Mouse (Mus musculus): ENCODE measurements around the gene Pspn.

Gene Pspn

DNA sequence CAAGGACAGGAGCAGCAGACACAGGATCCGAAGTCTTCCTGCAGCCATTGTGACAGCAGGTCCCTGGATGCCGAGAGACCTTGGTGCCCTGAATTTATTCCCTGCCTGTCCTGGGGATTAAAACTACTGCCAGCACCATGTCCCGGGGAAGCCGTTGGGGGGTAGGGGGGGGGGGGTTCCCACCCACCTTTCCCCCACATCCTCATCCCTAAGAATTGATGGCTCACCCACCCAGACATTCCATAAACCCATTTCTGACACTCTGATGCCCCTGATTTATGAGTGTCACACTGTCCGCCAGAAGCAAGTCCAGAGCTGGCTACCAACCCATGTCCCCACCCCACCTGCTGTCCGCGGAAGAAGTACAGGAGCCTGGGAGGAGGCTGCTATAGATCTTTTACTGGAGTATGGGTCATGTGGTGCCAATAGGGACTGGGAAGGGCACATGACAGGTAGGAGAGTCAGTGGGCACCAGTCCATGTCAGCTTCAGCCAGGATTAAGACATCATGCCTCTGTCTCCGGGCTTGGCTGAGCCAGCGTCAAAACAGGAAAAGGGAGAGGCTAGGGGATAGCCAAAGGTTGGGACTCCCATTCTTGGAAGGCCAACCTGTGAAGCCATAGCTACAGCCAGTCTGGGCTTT, at the start of gene Pspn:
Gene Pspn (minus strand): TSS at position 51 of the 642 bp plus-strand sequence.
- DNase-seq (ENCODE audit: low read depth, low spot score), result no peak

- DNase-seq (ENCODE audit: low read depth, low spot score), result no peak
Measured at GRCm38 (mm10) chr17:57048816-57049215, 49.0 kb upstream of the Pspn start.

- peak; percentile 97 for DNase-seq (ENCODE audit: low read depth, low spot score)
Measured at GRCm38 (mm10) chr17:57047406-57047805, 47.6 kb upstream of the Pspn start.

GRCm38 (mm10) chr17:57041554-57041953, 41.7 kb upstream of the Pspn start, which contains the start of gene Slc25a41:
Slc25a41 (minus strand) TSS chr17:57041654.
- no peak for DNase-seq (ENCODE audit: low read depth, low spot score)

DNA sequence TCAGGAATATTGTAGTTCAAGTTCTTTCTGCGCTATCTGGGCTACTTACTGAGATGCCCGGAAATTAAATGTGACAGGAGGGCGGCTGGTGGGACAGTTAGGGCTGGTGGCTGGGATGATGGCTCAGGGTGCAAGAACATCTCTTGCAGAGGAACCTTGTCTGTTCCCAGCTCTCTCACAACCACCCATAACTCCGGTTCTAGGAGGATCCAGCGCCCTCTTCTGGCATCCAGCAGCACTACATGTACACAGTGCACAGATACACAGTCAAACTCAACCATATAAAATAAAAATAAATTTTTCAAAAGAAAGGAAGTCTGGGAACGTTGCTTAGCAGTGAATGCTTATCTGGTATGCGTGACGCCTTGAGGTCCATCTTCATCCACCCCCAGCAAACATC, 39.2 kb upstream of the Pspn start:
- peak; percentile 74 for DNase-seq (ENCODE audit: low read depth, low spot score)

DNA sequence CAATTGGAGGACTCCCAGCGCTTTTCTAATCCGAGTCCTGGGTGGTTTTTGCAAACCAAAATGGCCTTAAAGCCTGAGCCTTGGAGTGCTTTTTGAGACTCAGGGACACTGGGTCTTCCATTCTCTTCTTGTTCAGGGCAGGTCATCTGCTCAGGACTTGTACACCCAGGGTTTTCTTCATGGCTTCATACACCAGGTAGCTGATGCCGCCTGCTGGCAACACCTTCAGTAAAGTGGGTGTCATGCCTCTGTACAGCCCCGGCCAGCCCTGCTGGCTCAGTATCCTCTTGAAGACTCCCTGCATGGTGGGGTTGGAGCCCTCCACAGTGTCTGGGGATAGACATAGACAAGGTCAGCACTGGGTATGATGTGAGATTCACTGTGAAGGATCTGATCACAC, 33.0 kb upstream of the Pspn start:
- DNase-seq (ENCODE audit: low read depth, low spot score), result no peak

DNA sequence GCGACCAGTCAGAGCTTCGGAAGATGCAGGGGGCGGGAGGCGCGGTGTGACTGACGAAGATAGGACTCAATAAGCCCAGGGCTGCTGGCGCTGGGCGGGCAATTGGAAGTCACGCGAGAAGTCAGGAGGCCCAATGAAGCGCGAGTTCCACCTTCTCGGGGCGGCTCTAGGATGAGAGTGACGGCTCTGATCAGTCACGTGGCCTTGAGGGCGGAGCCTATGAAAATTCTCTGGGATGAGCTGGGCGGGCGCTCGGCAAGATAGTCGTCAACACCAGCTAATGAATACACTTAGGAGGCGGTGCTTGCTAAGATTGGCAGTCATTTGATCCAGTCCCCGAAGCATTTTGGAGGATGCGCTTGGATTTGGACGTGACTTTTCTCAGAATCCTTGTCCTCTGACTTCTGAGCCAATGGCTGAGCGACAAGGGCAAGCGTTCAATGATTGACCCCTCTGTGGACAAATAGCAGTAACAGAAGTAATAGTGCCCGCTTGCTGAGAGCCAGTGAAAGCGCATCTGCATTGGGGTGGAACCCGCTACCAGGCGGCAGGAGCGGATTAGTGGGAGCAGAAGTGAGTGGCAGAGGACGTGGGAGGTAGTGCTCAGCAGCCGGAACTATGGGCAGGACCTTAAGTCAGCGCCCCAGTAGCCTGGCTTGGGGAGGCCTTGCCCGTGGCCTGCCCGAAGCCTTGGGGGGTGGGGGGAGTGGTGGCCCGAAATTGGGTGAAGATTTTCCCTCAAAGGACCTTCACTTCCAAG, 32.0 kb upstream of the Pspn start:
- DNase-seq (ENCODE audit: low read depth, low spot score), result peak; percentile 100

DNA sequence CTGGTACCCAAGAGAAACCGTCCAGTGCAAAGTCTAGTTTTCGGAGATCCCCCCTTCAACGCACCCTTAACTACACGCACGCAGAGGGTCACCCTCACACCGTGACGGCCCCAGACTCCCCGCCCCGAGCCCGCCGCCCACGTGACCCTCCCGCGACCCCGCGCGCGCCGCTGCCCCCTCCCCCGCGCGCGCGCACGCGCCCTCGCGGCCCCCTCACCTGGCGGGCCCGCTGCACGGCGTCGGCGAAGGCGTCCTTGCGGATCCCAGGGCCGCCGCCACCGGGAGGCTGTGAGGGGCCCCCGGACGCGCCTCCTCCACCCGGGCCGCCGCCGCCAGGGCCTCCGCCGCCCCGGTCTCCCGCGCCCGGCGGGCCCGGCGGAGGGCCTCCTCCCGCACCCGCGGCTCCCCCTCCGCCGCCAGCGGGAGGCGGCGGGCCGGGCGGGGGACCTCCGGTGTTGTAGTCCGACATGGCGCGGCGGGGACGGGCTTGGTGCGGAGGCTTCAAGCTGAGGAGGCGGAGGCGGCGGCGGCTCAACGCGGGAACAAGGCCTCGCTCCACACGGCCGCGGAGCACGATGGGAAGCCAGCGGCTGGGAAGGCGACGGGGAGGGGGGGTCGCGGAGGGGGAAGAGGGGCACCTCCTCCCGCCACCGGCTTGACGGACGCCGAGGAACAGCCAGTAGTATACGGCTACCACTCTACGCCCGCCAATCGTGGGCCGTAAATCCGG, 31.3 kb upstream of the Pspn start, which contains the start of gene Khsrp:
Gene Khsrp (minus strand): TSS at position 592 of the 730 bp plus-strand sequence.
- peak; percentile 64 for DNase-seq (ENCODE audit: low read depth, low spot score)

GRCm38 (mm10) chr17:57029691-57030090, 29.9 kb upstream of the Pspn start:
- DNase-seq (ENCODE audit: low read depth, low spot score), result peak; percentile 63

DNA sequence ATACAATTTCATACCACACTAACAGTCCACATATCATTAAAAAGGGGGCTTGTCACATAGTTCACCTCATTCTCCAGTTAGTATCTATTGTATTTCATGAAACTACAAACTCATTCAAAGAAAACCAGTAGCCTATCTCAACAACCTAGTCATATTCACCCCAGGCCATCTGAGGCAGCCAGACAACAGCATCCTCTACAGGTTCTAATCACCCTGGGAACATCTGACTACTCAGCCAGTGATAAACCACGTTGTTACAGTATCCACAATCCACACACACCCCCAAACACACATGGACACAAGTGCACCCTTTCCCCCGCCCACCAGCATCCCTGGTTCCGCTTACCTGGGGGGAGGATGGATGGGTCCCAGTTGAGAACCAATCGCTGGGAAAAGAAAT, 27.7 kb upstream of the Pspn start:
- no peak for DNase-seq (ENCODE audit: low read depth, low spot score)

DNA sequence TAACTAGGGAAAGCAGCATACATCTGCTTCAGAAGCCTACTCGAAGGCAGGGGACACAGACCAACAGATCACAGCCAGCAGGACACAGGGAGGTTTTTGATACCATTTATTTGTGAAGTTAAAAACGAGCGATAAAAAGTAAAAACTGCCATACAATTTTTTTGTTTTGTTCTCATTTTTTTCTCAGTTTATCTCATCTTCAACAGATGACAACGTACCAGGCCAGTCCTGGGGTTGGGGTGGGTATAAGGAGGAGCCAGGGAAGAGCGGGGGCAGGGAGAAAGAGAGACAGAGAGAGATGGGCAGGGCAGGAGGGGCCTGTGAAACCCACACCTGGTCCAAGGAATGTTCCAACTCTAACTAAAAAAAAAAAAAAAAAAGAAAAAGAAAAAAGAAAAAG, 21.1 kb upstream of the Pspn start:
- DNase-seq (ENCODE audit: low read depth, low spot score), result no peak

GRCm38 (mm10) chr17:57019693-57020092, 19.9 kb upstream of the Pspn start:
- no peak for DNase-seq (ENCODE audit: low read depth, low spot score)

GRCm38 (mm10) chr17:57012245-57012795, 12.5 kb upstream of the Pspn start:
- DNase-seq (ENCODE audit: low read depth, low spot score), result no peak

DNA sequence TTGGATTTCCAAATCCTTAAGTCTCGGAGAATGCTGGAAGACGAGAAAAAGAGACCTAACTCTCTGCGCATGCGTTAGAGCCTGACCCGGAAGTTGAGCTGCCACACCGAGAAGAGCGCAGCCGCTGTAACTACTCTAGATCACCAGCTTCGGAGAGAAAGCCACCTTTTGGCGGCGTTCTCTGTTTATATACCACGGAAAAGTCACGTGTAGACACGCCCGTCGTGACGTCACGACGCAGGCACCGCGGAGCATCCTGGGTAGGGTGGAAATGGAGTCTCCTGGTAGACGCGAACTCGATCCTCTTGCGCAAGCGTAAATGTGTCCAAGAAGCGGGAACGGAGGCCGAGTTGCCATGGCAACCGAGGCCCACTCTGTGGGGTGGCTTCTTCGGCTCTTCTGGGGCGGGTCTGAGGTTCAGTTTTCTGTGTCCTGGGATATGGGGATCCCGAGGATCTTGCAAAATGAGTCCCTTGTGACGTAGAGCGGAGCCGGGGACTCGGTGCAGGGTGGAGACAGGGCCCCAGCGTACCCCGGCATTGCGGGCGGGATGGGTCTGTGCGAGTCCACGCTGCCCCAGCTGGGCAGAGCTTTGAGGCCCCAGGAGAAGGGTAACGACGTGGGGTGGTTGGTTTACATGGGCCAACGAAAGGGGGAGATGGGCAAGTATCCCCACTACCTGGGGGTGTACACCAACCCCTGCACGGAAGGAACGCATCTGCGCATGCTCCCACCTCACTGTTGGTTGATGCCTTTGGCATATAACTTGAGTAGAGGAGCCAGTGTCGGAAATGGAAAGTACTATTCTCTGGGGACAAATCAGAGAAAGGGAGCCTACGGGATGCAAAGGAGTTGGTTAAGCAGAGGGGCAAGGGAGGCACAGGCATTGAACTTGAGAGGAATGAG, 11.7 kb upstream of the Pspn start, which contains the start of the genes Gtf2f1 and Gm17949:
Gene Gtf2f1 (minus strand): TSS at position 53 of the 906 bp plus-strand sequence.
Gene Gm17949 (plus strand): TSS at position 234 of the 906 bp plus-strand sequence.
- DNase-seq (ENCODE audit: low read depth, low spot score), result peak; percentile 99

GRCm38 (mm10) chr17:57010911-57011235, 11.1 kb upstream of the Pspn start:
- no peak for DNase-seq (ENCODE audit: low read depth, low spot score)

DNA sequence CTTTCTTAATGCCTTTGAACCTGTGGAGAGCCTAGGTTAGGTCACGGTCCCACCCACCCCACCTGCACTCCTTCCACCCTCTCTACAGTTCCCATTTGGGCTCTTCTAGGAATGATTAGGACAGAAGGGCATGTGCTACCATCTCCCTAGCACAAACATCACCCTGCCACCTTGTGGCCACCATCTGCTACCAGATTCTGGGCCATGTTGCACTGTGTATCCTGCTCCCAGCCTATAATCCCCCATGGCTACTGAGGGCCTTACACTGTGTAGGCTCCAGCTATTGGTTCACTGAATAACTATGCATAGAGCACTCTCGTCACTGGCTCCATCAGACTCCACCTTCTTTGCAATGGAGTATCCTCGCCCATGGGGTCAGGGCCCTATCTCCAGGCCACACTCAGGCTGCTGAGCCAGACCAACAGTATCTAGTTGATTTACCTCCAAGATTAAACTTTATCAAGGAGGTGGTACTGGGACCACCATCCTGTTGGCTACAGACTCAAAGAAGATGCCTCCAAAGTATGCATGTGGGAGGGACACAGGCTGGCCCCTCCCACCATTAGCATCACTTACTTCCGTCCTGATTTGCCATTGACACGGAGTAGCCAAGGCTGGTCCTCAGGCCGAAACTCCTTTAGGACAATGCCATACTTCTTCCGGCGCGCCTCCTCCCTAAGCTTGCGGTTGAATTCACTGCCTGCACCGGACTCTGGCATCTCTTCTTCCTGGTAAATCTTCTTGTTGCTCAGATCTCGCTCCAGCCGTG, 7.5 kb upstream of the Pspn start:
- peak; percentile 86 for DNase-seq (ENCODE audit: low read depth, low spot score)

DNA sequence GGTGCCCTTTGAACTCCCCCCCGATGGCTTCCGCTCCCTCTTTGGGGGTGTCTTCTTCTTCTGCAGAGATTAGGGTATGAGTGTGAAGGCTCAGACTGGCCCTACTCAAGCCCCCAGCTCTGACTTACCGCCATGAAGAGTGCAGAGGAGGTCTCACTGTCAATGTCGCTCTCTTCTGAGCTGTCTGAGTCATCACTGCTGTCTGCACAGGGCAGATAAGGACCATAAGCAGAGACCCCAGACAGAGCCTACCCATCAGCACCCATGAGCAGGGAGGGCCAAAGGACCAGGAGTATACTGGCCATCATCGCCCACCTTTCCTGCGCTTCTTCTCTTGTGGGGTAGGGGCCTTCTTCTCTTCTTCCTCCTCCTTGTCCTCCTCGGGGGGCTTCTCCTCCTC, 4.2 kb upstream of the Pspn start:
- no peak for DNase-seq (ENCODE audit: low read depth, low spot score)

- DNase-seq (ENCODE audit: low read depth, low spot score), result no peak
Measured at GRCm38 (mm10) chr17:57001228-57001627, 1.4 kb upstream of the Pspn start.

- no peak for DNase-seq (ENCODE audit: low read depth, low spot score)
Measured at GRCm38 (mm10) chr17:56999414-56999813, 404 bp downstream of the Pspn start.

DNA sequence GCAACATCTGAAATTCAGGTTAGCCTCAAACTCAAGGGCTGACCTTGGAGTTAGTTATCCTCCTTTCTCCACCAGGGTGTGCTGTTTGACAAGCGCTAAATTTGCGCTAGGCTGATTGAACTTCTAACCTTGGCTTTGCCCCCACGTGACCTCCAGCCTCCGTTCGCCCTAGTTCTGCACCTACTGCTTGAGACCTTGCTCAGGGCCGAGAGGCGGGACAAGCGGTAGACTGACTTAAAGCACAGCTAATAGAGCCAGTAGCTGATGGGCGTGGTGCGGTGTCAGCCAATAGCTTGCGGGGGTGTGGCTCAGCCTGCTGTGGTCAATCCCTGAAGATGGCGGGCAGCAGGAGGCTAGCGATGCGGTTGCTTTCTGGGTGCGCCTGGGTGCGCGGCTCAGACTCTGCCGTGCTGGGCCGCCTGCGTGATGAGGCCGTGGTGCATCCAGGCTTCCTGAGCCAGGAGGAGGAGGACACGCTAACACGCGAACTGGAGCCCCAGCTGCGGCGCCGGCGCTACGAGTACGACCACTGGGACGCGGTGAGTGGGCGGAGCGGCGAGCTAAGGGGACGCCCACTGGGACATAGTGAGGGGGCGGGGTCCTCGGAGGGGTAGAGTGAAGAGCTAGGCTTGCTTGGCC, 2.7 kb downstream of the Pspn start, which contains the start of gene Alkbh7:
Gene Alkbh7 (plus strand): TSS at position 311 of the 639 bp plus-strand sequence.
- peak; percentile 100 for DNase-seq (ENCODE audit: low read depth, low spot score)
